Mouse (Mus musculus) kidney, adult 18-20 months (tissue): Measurements from ENCODE around the gene Olfr957.

Source experiments
- DNase-seq: peaks from one replicate; pipeline ENCODE4 v3.0.0; 2021

The Olfr957 gene

DNA sequence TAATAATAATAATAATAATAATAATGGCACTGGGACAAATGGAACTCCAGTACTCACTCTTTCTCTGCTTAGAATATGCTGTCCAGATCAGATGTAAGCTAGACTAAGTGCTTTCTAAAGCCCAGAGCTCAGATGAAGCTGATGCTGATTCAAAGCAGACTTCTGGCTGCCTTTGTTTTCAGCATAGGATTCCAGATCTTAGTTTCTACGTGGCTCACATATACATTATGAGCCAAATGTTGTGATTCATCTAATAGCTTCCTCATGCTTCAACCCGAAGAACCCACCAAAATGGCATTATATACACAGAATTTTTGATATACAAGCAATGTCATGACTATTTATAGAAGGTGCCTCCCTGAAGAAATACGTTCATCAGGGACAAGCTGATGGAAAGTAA is at the start of gene Olfr957:
Gene Olfr957, minus strand, starts transcription at position 279 of the 400 bp plus-strand sequence.
- DNase-seq: no peak

DNA sequence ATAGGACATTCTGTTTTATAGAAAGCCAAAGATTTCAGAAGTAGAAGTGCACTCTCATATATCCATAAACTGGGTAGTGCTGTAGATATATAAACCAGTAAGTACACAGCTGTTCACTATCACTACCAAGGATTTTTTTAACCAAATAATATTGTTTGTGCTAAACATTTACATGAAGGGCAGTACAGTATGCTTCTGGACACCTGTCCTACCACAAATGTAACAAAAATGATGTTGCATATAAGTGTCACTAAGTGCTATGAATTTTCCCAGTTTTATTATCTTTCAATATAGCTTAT is 42.7 kb upstream of the Olfr957 start:
- no peak for DNase-seq

DNA sequence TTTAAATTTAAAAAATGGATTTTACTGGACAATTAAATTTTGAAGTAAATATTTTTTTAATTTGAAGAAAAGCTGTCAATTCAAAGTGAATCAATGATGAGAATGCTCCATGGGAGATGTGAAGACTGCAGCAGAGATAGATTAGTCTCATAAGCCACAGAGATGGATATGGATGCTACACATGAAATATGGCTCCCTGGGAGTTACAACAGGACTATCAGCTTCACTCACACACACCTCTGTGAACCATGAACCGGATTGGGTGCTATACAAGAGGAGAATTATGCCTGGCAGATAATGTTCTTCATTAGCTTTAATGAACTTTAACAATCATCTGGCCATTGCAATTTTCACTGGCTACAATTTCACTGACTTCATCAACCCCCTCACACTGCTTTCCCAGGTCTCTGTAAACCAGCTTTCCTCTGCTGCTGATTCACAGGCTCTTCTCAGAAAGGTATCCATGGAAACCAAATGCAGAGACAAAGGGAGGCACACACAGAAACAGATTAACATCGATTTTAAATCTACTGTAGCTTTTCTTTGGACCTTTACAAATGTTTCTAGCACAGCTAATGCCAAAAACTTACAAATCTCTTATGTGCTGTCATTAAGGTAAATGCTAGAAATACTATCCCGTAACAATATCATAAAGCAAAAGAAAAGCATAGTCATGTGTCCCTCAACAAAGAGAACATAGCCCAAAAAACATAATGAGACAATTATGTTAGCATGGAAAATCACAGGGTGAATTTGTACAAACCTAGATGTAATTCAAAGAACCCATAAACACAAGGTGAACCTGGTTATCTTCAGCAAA is 42.1 kb upstream of the Olfr957 start:
- no peak for DNase-seq

DNA sequence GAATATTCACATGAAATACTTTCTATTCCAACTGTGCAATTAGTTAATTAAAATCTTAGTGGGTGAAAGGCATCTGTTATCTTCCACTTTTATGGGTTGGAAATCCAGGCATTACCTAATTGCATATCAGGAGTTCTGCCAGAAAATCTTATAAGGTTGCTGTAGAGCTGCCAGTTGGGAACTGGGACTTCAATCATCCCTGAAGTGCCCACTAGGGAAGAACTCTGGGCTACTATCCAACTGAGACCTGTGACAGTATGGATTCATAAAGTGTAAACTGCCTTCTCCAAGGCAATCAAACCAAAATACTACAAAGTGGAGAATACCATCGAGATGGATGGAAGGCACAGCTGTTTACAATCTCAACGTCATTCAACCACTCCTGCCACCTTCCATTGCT is 38.3 kb upstream of the Olfr957 start, which contains the start of gene Olfr958:
Gene Olfr958, minus strand, starts transcription at position 109 of the 400 bp plus-strand sequence.
- no peak for DNase-seq

DNA sequence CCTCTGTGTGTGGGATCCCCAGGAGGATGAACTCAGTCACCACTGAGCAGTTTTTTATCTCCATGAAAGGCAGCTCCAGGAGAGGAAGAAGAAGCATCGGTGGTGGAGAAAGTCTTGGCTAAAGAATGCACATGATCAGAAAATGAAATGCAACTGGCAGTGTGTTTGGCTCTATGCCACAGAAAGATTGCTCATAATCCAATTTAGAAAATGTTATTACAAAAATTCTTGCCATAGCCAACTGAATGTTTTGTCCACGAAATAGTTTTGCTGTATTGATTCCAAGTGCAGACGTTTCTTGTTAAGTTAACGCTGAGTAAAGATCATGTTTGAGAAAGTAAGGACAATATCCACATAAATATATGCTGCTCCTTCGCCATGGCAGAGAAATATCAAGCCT is 35.2 kb upstream of the Olfr957 start:
- no peak for DNase-seq

DNA sequence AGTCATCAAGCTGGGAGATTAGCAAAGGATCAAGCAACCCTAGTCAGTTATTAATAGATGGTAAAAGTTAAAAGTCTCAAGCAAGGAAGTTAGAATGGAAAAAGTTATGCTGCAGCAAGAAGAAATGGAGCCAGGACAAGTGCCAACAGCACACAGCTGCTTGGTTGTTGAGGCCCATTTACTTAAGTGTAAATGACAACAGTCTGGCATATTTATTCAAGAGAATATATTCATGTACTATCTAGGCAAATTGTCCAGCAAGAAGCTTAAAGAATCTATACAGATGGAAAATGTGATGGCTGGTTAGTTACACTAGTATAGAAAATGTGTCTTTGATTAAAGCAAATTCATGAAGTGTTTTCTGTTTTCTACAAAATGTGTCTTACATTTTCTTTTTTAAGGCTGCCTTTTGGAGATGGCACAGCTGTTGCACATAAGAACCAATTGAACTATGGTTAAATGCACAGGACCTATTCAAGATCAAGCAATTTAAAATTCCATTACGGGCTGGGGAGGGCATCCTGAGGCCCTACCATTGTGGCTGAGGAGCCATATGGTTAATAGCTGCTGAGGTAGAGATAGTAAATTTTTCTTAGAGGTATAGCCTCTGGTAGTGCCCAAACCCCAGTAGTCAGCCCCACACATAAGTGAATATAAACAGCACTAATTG is 8.1 kb upstream of the Olfr957 start:
- DNase-seq: no peak

DNA sequence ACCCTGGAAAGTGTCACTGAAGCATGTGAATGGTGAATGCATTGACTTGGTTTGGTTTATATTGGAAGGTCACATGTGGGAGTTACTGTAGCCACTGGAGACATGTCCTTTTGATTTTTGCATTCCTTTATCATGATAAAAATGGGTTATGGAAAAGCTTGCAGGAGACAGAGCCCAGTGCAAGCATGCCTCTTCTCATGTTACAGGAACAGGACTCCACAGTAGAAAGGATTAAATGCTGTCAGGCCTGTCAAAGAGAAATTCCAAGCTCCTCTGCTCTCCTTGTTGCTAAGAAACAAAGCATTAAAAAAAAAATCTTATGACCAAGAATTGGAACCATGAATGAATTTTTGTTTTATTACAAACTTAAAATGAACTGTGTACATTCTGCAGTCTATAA is 3.0 kb upstream of the Olfr957 start:
- DNase-seq: no peak

DNA sequence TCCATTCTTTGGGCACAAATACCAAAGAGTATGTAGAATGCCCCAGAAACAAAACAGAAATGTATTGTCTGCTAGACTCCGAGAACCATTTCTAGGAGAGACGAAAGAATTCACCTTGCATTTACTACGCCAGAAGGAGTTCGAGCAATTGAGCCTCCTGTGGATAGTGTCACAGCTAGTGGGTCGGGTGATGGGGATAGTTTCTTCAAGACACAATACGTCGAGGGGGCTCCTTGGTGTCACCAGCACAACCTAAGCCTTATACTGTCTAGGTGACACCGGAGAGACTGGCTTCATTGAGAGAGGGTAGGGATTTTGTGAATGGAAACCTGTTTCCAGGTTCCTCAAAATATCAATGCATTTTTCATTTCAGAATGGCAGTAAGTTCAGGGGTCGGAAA is 6.2 kb downstream of the Olfr957 start:
- no peak for DNase-seq

DNA sequence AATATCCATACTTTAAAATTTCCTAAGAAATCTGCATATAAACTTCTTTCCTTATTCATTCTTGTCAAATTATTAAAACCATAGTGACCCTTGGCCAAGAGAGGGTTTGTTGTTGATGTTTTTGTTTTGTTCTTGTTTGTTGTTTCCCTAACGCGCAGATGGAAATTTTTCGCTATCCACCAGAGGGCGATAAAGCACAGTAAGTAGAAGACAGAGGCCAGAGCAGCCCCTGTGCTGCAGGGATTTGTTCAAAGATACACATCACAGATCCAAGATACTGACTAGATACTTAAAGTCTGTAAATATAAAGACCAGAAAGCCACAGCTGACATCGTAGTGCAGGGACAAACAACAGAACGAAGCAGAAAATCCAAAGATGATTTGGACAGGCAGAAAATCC is 6.6 kb downstream of the Olfr957 start:
- peak; percentile 15 for DNase-seq

DNA sequence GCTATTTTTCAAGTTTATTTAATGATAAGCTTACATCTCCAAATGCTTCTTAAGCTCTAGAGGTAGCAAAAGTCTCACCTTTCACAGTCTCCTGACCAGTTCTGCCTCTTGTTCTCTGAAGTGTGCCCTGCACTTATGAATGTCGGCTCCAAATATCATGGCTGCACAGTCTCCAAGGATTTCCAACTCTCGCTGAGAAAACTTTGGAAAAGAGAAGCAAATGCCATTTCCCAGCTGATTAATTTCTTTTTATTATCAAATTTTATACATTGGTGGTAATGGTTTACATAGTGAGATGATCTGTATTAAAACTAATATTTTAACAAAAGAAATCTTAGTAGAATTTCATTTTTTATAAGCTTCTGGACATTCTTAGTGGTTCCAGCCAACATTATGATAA is 21.7 kb downstream of the Olfr957 start, which contains the start of gene Olfr44:
Gene Olfr44, minus strand, starts transcription at position 101 of the 400 bp plus-strand sequence.
- DNase-seq: no peak

DNA sequence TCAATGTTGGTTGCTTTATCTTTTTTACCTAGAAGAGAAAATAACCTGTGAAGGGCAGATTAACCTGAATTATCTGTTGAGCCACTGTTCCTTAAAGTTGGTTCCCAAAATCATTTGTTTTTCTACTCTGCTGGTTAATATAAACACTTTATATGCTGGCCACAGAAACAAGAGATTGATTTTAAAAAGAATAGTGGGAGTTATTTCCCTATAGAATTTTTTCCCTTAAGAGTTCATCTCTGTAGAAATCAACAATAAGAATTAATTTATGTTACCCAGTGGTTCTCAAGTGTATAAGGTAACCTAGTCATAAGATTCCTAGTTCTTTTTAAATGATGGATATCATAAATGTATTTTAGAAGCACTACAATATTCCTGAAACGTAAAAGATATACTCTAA is 43.8 kb downstream of the Olfr957 start, which contains the start of gene Olfr955:
Gene Olfr955, minus strand, starts transcription at position 101 of the 400 bp plus-strand sequence.
- no peak for DNase-seq
